Mouse (Mus musculus) stomach, embryonic 14.5 days (tissue): ENCODE data around the gene Cdhr2. TPM values are rescaled to one million over a fixed set of nuclear protein-coding genes. Genes with fewer than 3 reads are reported as not detected.

Source experiments
- ATAC-seq: fragments of 200-750 bp; cut with Nextera tagmentation; 2 replicates; pipeline ENCODE4 v1.8.0; 2017; ENCODE audit warnings: low read depth, moderate TSS enrichment; ENCODE audit not compliant: insufficient number of reproducible peaks, insufficient read depth, low FRiP score
- H3K27ac ChIP-seq: fragments of 300-500 bp; sonication (generic); 2 replicates; pipeline ENCODE4 v1.5.1; 2014; ENCODE audit warnings: mild to moderate bottlenecking, low read length, moderate library complexity, mixed read lengths
- H3K27me3 ChIP-seq: fragments of 300-500 bp; sonication (generic); 2 replicates; pipeline ENCODE4 v1.6.1; 2014; ENCODE audit warnings: low read length, control low read depth, mixed read lengths; ENCODE audit not compliant: control insufficient read depth, insufficient read depth
- H3K36me3 ChIP-seq: fragments of 300-500 bp; sonication (generic); 2 replicates; pipeline ENCODE4 v1.6.1; 2014; ENCODE audit warnings: mild to moderate bottlenecking, control low read depth, low read length, moderate library complexity, mixed read lengths; ENCODE audit not compliant: control insufficient read depth, insufficient read depth
- H3K4me1 ChIP-seq: fragments of 300-500 bp; sonication (generic); 2 replicates; pipeline ENCODE4 v1.6.1; 2014; ENCODE audit warnings: low read length, control low read depth, mixed read lengths; ENCODE audit not compliant: control insufficient read depth, insufficient read depth
- H3K4me2 ChIP-seq: fragments of 300-500 bp; sonication (generic); replicated peaks from 2 replicates; pipeline ENCODE4 v1.6.1; 2014; ENCODE audit warnings: low read depth, low read length, control low read depth
- H3K4me3 ChIP-seq: fragments of 300-500 bp; sonication (generic); 2 replicates; pipeline ENCODE4 v1.5.1; 2014; ENCODE audit warnings: low read depth, low read length, control low read depth
- H3K9ac ChIP-seq: fragments of 300-500 bp; sonication (generic); replicated peaks from 2 replicates; pipeline ENCODE4 v1.6.1; 2014; ENCODE audit warnings: low read depth, mild to moderate bottlenecking, control low read depth, low read length, moderate library complexity, mixed read lengths
- H3K9me3 ChIP-seq: fragments of 300-500 bp; sonication (generic); 2 replicates; pipeline ENCODE4 v1.6.1; 2016; ENCODE audit warnings: low read depth, low read length, control low read depth; ENCODE audit not compliant: control insufficient read depth
- WGBS: fragments of 180-500 bp; shearing (Covaris S2); extraction: QIAGEN DNeasy Blood & Tissue Kit; methylation state at CpG from one replicate; pipeline ENCODE4 v1.1.7; 2014; 5-methylcytosine and 5-hydroxymethylcytosine counted together
- polyA plus RNA-seq: library from polyadenylated mRNA; unstranded; fragments of >200 nt; fragmentation: Nextera tagmentation; extraction: Ambion mirVana; gene quantifications from 2 replicates; pipeline ENCODE4 v1.2.1, GENCODE M21; 2014

Gene Cdhr2
- polyA plus RNA-seq, 1 experiment from 2014 or later = 1.00 TPM

- no peaks in the 10 kb centered on the region for H3K4me1 ChIP-seq
- WGBS = under 1% methylated on average over 43 of the region's 43 CpGs
- no peaks in the 10 kb centered on the region for H3K36me3 ChIP-seq
- H3K4me3 ChIP-seq = peak overlapping the region; percentile 28
- H3K9me3 ChIP-seq = no peaks in the 10 kb centered on the region
- H3K9ac ChIP-seq = no peak overlapping the region
- ATAC-seq = peak; percentile 91
- H3K27me3 ChIP-seq = peaks cover 16% of the 10 kb centered on the region
- peak overlapping the region; percentile 49 for H3K4me2 ChIP-seq
- H3K27ac ChIP-seq = no peak overlapping the region
Measured at GRCm38 (mm10) chr13:54758045-54758755, 56.9 kb downstream of the Cdhr2 start.

DNA sequence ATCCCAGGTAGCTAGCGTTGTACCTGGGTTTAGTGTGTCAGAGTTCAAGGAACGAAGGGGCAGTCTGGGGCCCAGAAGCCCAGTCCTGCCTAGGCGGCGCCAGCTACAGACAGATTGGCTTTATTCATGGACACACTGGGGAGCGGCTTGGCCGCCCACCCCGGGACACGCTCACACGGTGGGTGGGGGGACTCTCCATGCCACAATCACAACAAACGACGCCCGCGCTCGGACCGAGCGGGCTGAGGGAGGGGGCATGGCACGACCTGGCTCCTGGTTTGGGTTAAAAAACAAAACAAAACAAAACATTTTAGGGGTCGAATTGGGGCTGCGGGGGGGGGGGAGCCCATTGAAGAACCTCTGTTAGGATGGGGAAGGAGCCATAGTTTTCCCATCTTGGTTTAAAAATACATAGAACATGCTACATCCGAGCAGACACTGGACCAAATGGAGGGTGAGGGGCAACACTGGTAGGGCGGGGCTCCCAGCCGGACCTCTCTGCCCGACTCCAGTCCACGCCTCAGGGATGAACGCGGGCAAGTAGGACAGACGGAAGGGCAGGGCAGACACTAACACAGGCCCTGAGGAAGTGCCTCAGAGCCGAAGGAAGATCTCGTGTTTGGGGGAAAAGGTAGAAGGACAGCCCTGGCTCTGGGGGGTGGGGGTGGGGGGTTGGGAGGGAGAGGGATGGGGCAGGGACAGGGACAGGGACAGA lies 57.7 kb downstream of the Cdhr2 start:
- Histone ChIP-seq H3K4me2 (peak overlapping the region; percentile 49; the same call in 1 of the 2 replicates), H3K27ac (no peak overlapping the region), H3K9ac (no peak overlapping the region), H3K27me3 (peaks cover 16% of the 10 kb centered on the region), H3K4me1 (no peaks in the 10 kb centered on the region), H3K4me3 (peak overlapping the region; percentile 28; the same call in 1 of the 2 replicates), H3K36me3 (no peaks in the 10 kb centered on the region), H3K9me3 (no peaks in the 10 kb centered on the region)
- 2% methylated on average over 29 of the region's 29 CpGs for WGBS
- no peak; the same call in 1 of the 2 replicates for ATAC-seq

DNA sequence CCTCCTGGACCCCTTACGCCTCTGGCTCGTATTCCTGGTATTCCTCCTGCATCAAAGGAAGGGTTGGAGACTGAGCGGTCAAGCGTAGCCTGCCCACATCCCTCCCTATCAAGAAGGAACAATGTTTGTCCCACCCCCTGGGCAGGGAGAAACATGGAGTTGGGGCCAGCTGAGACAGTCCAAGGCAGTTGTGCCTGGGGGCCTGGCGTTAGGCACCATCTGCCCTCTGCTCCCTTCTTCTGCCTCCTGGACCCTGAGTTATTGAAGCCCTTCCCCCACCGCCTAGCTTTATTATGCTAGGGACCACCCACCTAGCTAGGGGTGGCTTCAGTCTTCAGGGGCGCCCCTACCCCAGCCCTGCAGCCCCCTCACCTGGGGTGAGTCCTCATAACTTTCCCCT lies 58.2 kb downstream of the Cdhr2 start:
- Histone ChIP-seq H3K9me3 (no peaks in the 10 kb centered on the region), H3K4me1 (no peaks in the 10 kb centered on the region), H3K4me3 (no peak overlapping the region), H3K36me3 (no peaks in the 10 kb centered on the region), H3K27me3 (peaks cover 19% of the 10 kb centered on the region), H3K27ac (no peak overlapping the region), H3K9ac (no peak overlapping the region), H3K4me2 (no peak overlapping the region)
- WGBS = 27% methylated on average over 7 of the region's 7 CpGs
- ATAC-seq = no peak

DNA sequence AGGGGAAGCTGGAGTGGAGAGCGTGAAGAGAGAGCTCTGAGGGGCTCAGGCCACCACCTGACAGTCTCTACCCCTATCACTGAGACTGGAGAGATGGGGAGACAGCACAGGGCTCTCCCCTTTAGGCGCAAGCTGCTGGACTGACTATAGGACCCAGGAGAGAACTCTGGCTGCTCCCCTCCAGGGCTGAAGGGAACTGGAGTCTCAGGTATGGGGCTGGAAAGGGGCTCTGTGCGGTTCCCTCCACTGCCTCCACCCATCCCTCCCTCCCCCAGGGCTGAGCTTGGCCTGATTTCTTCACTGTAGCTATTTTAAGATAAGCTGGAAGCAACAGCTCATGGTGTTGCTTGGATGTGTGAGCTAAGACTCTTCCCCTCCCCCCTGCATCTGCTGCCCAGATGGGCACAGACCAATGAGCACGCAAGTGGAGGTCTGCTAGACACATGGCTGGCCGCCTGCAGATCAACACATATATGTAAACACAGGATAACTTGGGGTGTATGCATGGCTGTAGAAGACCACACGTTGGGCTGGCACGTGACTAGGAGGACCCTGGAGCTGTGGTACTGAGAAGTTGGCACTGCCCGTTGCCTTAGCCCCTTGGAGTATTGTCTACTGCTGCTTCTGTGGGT lies 59.0 kb downstream of the Cdhr2 start:
- H3K36me3 ChIP-seq = no peaks in the 10 kb centered on the region
- H3K27ac ChIP-seq = no peak overlapping the region
- H3K4me1 ChIP-seq = no peaks in the 10 kb centered on the region
- 58% methylated on average over 8 of the region's 8 CpGs for WGBS
- no peak overlapping the region for H3K4me2 ChIP-seq
- no peaks in the 10 kb centered on the region for H3K9me3 ChIP-seq
- H3K9ac ChIP-seq = no peak overlapping the region
- H3K27me3 ChIP-seq = peaks cover 23% of the 10 kb centered on the region
- ATAC-seq = no peak
- no peak overlapping the region for H3K4me3 ChIP-seq

- 76% methylated on average over 7 of the region's 7 CpGs for WGBS
- Histone ChIP-seq H3K4me3 (no peak overlapping the region), H3K27ac (no peak overlapping the region), H3K4me2 (no peak overlapping the region), H3K36me3 (no peaks in the 10 kb centered on the region), H3K4me1 (0 out of 2 replicates have a peak, but pooled peaks cover under 1% of the 10 kb centered on the region), H3K9me3 (no peaks in the 10 kb centered on the region), H3K9ac (no peak overlapping the region), H3K27me3 (peaks cover 27% of the 10 kb centered on the region)
- ATAC-seq = no peak
Measured at GRCm38 (mm10) chr13:54760906-54761305, 59.6 kb downstream of the Cdhr2 start.

DNA sequence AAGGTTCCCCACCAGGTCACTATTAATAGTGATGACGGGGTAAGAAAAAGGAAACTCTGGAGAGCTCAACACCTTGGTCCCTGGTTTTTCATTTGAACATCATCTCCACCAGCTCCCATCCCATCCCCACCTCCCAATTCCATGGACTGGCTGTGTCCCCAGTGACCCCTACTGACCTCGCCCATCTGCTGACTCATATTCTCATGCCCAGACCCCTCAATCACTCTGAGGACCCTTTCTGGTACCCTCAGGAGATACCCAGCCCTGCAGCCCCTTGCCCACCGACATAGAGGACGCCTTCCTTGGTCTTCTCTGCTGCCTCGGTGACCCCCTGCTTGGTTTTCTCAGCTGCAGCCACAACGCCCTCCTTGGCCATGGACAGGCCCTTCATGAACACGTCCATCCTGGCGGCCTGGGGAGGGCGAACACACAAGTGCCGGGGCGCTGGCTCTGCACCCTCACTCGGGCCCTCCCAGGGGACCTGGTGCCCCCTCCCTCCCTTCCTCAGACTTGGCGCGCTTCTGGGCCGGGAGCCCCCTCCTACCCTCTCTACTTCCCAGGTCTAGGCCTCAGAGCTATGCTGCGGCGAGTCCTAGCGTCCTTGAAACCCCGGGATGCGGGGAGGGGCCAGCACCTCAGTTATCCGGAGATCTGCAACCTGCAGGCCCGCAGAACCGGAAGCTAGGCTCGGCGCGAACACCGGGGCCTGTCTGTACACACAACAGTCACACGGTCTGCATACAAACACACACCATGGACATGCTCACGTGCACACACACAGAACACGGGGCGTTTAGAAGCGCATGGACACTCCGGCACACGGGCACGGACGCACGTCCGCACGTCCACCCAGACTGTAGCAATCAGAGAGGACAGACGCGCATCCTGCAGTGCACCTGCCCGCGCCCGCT lies 64.3 kb downstream of the Cdhr2 start:
- no peak for ATAC-seq
- 4% methylated on average over 44 of the region's 44 CpGs for WGBS

GRCm38 (mm10) chr13:54766192-54766768 lies 65.0 kb downstream of the Cdhr2 start, which contains the start of gene Sncb:
TSS of gene Sncb (minus strand) at chr13:54766595.
- WGBS = 3% methylated on average over 35 of the region's 35 CpGs
- H3K27me3 ChIP-seq = peaks cover 34% of the 10 kb centered on the region
- peak within 1 kb of the TSS; percentile 25 for H3K4me3 ChIP-seq
- H3K4me1 ChIP-seq = 0 out of 2 replicates have a peak, but pooled peaks cover 6% of the 10 kb centered on the region
- peak; percentile 69; the same call in 1 of the 2 replicates for ATAC-seq
- peak within 1 kb of the TSS; percentile 44 for H3K4me2 ChIP-seq
- no peaks in the 10 kb centered on the region for H3K9me3 ChIP-seq
- H3K36me3 ChIP-seq = no peaks in the 10 kb centered on the region
- H3K9ac ChIP-seq = no peak within 1 kb of the TSS
- no peak within 1 kb of the TSS for H3K27ac ChIP-seq

More for the DNA sequence above, 64.3 kb downstream of the Cdhr2 start:
- peak overlapping the region; percentile 25 for H3K4me3 ChIP-seq
- peak overlapping the region; percentile 44 for H3K4me2 ChIP-seq
- no peak overlapping the region for H3K27ac ChIP-seq
- H3K9me3 ChIP-seq = no peaks in the 10 kb centered on the region
- H3K4me1 ChIP-seq = 0 out of 2 replicates have a peak, but pooled peaks cover 6% of the 10 kb centered on the region
- H3K9ac ChIP-seq = no peak overlapping the region
- peaks cover 34% of the 10 kb centered on the region for H3K27me3 ChIP-seq
- no peaks in the 10 kb centered on the region for H3K36me3 ChIP-seq
